In the genomic region with DNA sequence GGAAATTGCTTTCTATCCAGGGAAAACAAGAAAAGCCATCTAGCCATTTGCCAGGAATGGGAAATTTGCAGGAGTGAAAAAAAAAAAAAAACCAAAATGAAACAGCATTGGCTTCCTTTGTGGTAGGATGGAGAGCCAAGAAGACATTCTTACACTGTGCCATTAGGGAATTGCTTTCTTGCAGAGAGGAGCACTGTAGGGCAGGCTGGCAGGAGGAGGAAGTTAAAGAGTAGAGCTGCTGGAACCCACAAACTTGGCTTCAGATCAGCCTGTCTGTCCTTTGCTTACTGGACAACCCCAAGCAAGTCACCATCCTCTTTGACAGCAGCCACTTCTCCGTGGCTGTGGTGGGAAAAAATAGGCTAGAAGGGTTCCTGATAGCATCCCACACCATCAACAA, we compare ENCODE assay signal across 32 mouse cellular contexts. TPM values are rescaled to one million over a fixed set of nuclear protein-coding genes. Genes with fewer than 3 reads are reported as not detected.
DNase-seq lines count a peak whose midpoint lies in the region; TF ChIP-seq lines count a peak whose summit lies in the region.
"Had no signal": no experiment of that assay in that cellular context is flagged by ENCODE, and none has a peak within 500 bp of the region (broad histone marks: within the 10 kb centered on the region; RNA-seq: fewer than 3 reads in every experiment).

No protein-coding gene starts in this region.

- H3K27me3 ChIP-seq in cerebellum, adult 2 months (ENCODE audit: control insufficient read depth, insufficient read depth, low read length) = no peaks in the 10 kb centered on the region
- H3K27me3 ChIP-seq: forebrain, embryonic 15.5 days; heart, embryonic 15.5 days; hindbrain, embryonic 12.5 days; intestine, embryonic 15.5 days; limb, embryonic 15.5 days; midbrain, embryonic 12.5 days; Patski had no signal

- DNase-seq in heart, adult 11 months = peak; percentile 86
- no peak for DNase-seq in heart, adult 9 months (ENCODE audit: low spot score in 2 of 2)
- peak; percentile 66 for DNase-seq in NIH3T3 (ENCODE audit: low read depth)
- DNase-seq in fibroblast of lung, adult 2 months (ENCODE audit: low read depth) = peak; percentile 58
- DNase-seq in cerebellum, adult 2 months = no peak
- DNase-seq in retina, postnatal 1 day = no peak
- no peak for DNase-seq in ovary, adult 18-20 months (ENCODE audit: low spot score)
- DNase-seq: adrenal gland, postnatal 14 days; B cell, adult 2 months; cerebellum, adult 11 months; cerebellum, adult 9-11 months; gastrocnemius, adult 2 months; kidney, adult 2 months; kidney, postnatal 4 days; liver, embryonic 13.5 days; lung, adult 18-20 months; lung, postnatal 4 days; right cerebral cortex, adult 18-20 months; thymus, postnatal 4 days had no signal

- TF ChIP-seq POLR2A in cerebellum, adult 2 months (IDR thresholded peaks at IDR 0.05; ENCODE audit: borderline replicate concordance, insufficient read depth, low read length) = no peak

- no peaks in the 10 kb centered on the region for H3K4me1 ChIP-seq in cerebellum, adult 2 months (ENCODE audit: control insufficient read depth, insufficient read depth, low read length)
- H3K4me1 ChIP-seq: forebrain, embryonic 15.5 days; hindbrain, embryonic 12.5 days; limb, embryonic 10.5 days; liver, embryonic 13.5 days; midbrain, embryonic 12.5 days had no signal

- 50% methylated on average over 1 of the region's 1 CpGs for WGBS in cerebellum, adult 2 months

- TF ChIP-seq CTCF in cerebellum, adult 2 months (IDR thresholded peaks at IDR 0.05; ENCODE audit: borderline replicate concordance, insufficient read depth, low read depth, low read length) = no peak

- H3K4me3 ChIP-seq in cerebellum, adult 2 months (replicated peaks; ENCODE audit: insufficient read depth, low read depth, low read length) = no peak overlapping the region
- H3K4me3 ChIP-seq: forebrain, embryonic 10.5 days; forebrain, embryonic 15.5 days; gastrocnemius, adult 2 months; heart, embryonic 10.5 days; heart, embryonic 15.5 days; hindbrain, embryonic 12.5 days; intestine, embryonic 15.5 days; limb, embryonic 10.5 days; limb, embryonic 15.5 days; liver, embryonic 13.5 days; midbrain, embryonic 12.5 days had no signal

- H3K27ac ChIP-seq in cerebellum, adult 2 months (ENCODE audit: insufficient read depth, low read length) = no peak overlapping the region
- H3K27ac ChIP-seq: forebrain, embryonic 10.5 days; forebrain, embryonic 15.5 days; gastrocnemius, adult 2 months; heart, embryonic 10.5 days; heart, embryonic 15.5 days; hindbrain, embryonic 12.5 days; hindbrain, postnatal 0 days; intestine, embryonic 15.5 days; limb, embryonic 10.5 days; limb, embryonic 15.5 days; liver, embryonic 13.5 days; midbrain, embryonic 12.5 days had no signal

RNA-seq across cellular contexts. Expression of a gene that starts 23.3 kb away (rescaled TPM):
- polyA plus RNA-seq in cerebellum, adult 2 months (2012; rRNA removed) = 16.8 and 19.0 TPM in 2 replicates

RNA-seq across cellular contexts. Expression of a gene that starts 23.9 kb away (rescaled TPM):
- 0.82 and 1.5 TPM in 2 replicates for polyA plus RNA-seq in cerebellum, adult 2 months (2012; rRNA removed)
- polyA plus RNA-seq: forebrain, embryonic 10.5 days; forebrain, embryonic 15.5 days; kidney, adult 2 months; limb, embryonic 10.5 days; midbrain, embryonic 12.5 days; neural tube, embryonic 14.5 days; spleen, adult 2 months had no signal

RNA-seq across cellular contexts. Expression of a gene that starts 57.9 kb away (rescaled TPM):
- polyA plus RNA-seq in cerebellum, adult 2 months (2012; rRNA removed) = 1.3 and 3.3 TPM in 2 replicates

Comparison
In these comparisons a context has a peak if more than half of its experiments do, and no peak if none do; other contexts are left out.
1. DNase-seq: peak in heart, adult 11 months (single experiment), NIH3T3 (single experiment) and fibroblast of lung, adult 2 months (single experiment); none in heart, adult 9 months (0 of 2), cerebellum, adult 2 months (0 of 2), retina, postnatal 1 day (single experiment) and ovary, adult 18-20 months (single experiment).